Mouse (Mus musculus) stomach, postnatal 0 days (tissue): ENCODE data around the gene Il2ra.

Experiments used
- CTCF ChIP-seq: IDR thresholded peaks from 2 replicates; pipeline ENCODE4 v1.5.1; 2016; ENCODE audit warnings: antibody characterized with exemption, low read depth, mild to moderate bottlenecking, moderate library complexity
- EP300 ChIP-seq: optimal IDR thresholded peaks from 2 replicates; pipeline ENCODE3; 2016; ENCODE audit warnings: antibody characterized with exemption

GRCm38 (mm10) chr2:11672144-11672543 is 29.5 kb downstream of the Il2ra start:
- TF ChIP-seq CTCF (peak; percentile 48), EP300 (no peak)
